Mouse (Mus musculus): ENCODE results near the gene Kcnj15.

DNA sequence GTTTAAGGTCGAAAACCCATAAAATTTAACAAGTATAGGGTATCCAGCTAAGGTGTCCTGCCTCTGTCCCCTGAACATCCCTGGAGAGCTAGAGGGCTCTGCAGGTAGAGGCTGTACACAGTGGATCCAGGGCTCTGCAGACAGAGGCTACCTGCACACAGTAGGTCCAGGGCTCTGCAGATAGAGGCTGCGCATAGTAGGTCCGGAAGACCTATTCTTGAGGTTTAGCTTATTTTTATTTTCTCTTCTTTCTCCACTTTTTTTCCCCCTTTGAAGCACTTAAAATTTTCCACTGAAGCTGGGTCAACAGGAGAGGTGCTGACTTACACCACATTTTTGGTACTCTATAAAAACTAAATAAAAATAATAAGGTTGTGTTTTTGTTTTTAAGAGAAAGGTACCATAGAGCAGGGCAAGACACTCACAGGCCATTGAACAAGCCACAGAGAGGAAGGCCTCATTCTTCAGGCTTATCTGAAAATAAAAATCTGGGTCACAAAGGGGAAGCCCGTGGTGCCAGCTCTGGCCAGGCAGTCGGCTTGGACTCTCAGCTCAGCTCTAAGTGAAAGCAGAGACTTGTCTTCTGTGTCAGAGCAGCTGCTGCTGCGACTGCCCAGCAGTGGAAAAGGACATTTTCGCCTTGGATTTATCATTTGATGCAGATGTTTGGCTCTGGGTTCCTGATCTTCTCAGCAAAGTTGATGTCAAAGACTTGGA, 18.0 kb upstream of the Kcnj15 start:
- TF ChIP-seq POLR2A (IDR thresholded peaks at IDR 0.05; ENCODE audit: insufficient read length, low read depth): no peak
- no peak for TF ChIP-seq MYOG (IDR thresholded peaks at IDR 0.05; ENCODE audit: control insufficient read depth in 1 of 3, insufficient read depth in 1 of 3, insufficient read length in 2 of 3, low read depth in 2 of 3)
- TF ChIP-seq TCF3 (IDR thresholded peaks at IDR 0.05; ENCODE audit: insufficient read length, low read depth): no peak
- TF ChIP-seq POLR2AphosphoS2 (IDR thresholded peaks at IDR 0.05; ENCODE audit: insufficient read length, low read depth): no peak
- no peak for TF ChIP-seq MAX (IDR thresholded peaks at IDR 0.05; ENCODE audit: low read depth)
- no peak for TF ChIP-seq TCF12 (IDR thresholded peaks at IDR 0.05; ENCODE audit: insufficient read depth, poor library complexity, severe bottlenecking)
- no peak for TF ChIP-seq CEBPB (IDR thresholded peaks at IDR 0.05; ENCODE audit: insufficient read depth, poor library complexity, severe bottlenecking)
- no peak for TF ChIP-seq E2F4 (IDR thresholded peaks at IDR 0.05; ENCODE audit: insufficient read depth)
- no peak for TF ChIP-seq MYOD1 (IDR thresholded peaks at IDR 0.05; ENCODE audit: control insufficient read depth in 1 of 3, insufficient read length in 2 of 3, low read depth in 2 of 3)
- no peak for TF ChIP-seq SRF (IDR thresholded peaks at IDR 0.05; ENCODE audit: control insufficient read depth, insufficient read length, low read depth)
- TF ChIP-seq USF1 (IDR thresholded peaks at IDR 0.05; ENCODE audit: low read depth): no peak
- TF ChIP-seq REST (IDR thresholded peaks at IDR 0.05; ENCODE audit: insufficient read depth, insufficient read length): no peak

Data from myocyte (in vitro differentiated cells).